Mouse (Mus musculus): ENCODE results near the gene Tbc1d17. TPM values are rescaled to one million over a fixed set of nuclear protein-coding genes. Genes with fewer than 3 reads are reported as not detected.

The Tbc1d17 gene
- polyA plus RNA-seq, 1 experiment from 2014 or later: 83.8 TPM

DNA sequence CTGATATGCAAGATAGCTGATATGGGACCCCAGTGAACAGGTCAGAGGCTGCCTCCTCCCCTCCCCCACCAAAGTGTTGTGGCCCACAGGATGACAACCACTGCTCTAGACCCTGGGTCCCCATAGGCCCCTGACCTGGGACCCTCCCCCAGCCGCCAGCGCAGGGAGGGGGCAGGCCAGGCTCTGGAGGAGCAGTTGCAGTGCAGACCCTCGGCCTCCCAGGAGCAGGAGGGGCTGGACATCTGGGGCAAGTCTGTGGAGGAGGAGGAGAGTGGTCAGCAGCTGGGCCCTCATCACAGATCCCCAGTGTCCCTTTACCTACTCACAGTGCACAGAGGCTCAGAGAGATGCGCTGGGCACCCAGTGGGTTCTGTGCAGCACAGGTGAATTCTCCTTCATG, 58.8 kb downstream of the Tbc1d17 start:
- WGBS: 65% methylated on average over 4 of the region's 4 CpGs
- Histone ChIP-seq H3K9me3 (peaks cover 3% of the 10 kb centered on the region; the same call in 1 of the 2 replicates), H3K9ac (no peak overlapping the region), H3K36me3 (replicated peaks) (no peaks in the 10 kb centered on the region), H3K27me3 (no peaks in the 10 kb centered on the region; the same call in 1 of the 2 replicates), H3K27ac (no peak overlapping the region), H3K4me1 (no peaks in the 10 kb centered on the region), H3K4me3 (replicated peaks) (no peak overlapping the region), H3K4me2 (no peak overlapping the region)
- no peak for ATAC-seq (ENCODE audit: low FRiP score)

DNA sequence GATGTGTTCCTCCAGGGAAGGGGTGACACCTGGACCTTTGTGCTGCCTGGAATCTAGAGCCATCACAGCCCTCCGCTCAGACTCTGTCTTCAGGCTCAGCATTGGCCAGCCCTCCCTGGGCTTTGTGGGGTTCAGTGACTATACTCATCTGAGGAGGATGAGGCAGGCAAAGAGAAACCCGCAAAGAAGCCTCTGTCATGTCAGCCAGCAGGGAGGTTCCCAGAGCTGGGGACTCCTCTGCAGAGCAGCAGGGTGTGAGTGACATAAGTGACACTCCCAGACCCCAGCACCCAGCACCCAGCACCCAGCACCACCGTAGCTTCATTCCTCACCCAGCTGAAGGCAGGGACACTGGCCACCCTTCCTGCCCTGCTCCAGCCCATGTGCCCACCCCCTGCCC, 59.3 kb downstream of the Tbc1d17 start:
- Histone ChIP-seq H3K36me3 (replicated peaks) (no peaks in the 10 kb centered on the region), H3K27ac (no peak overlapping the region), H3K9me3 (peaks cover 3% of the 10 kb centered on the region; the same call in 1 of the 2 replicates), H3K4me2 (no peak overlapping the region), H3K27me3 (no peaks in the 10 kb centered on the region; the same call in 1 of the 2 replicates), H3K4me1 (no peaks in the 10 kb centered on the region), H3K4me3 (replicated peaks) (no peak overlapping the region), H3K9ac (no peak overlapping the region)
- no peak for ATAC-seq (ENCODE audit: low FRiP score)
- WGBS: 78% methylated on average over 3 of the region's 3 CpGs

MicroRNAs encoded within 50 kb of the gene (microRNA counts, 519-probe panel; counts per million panel counts)
- not detected for microRNA mmu-miR-707

Small RNA genes lying within 50 kb of the gene (microRNA-seq; reads per million reads assigned to microRNA genes)
- gene Mir707: not detected

Other genes starting within 250 kb of the Tbc1d17 start
- 2.1 and 2.3 TPM in 2 replicates for gene Myh14, start 178.2 kb downstream of the Tbc1d17 start, polyA plus RNA-seq (2016; fragmentation: Nextera tagmentation; extraction: Ambion mirVana)
- not detected in 2 replicates for gene Izumo2, start 140.3 kb downstream of the Tbc1d17 start, polyA plus RNA-seq (2016; fragmentation: Nextera tagmentation; extraction: Ambion mirVana)
- gene Vrk3, start 100.7 kb downstream of the Tbc1d17 start, polyA plus RNA-seq (2016; fragmentation: Nextera tagmentation; extraction: Ambion mirVana): 39.1 and 42.0 TPM in 2 replicates
- gene Zfp473, start 98.0 kb downstream of the Tbc1d17 start, polyA plus RNA-seq (2016; fragmentation: Nextera tagmentation; extraction: Ambion mirVana): 2.3 and 2.4 TPM in 2 replicates
- 94.6 and 105 TPM in 2 replicates for gene Nup62, start 33.0 kb downstream of the Tbc1d17 start, polyA plus RNA-seq (2016; fragmentation: Nextera tagmentation; extraction: Ambion mirVana)
- 2.3 and 2.5 TPM in 2 replicates for gene Il4i1, start 32.7 kb downstream of the Tbc1d17 start, polyA plus RNA-seq (2016; fragmentation: Nextera tagmentation; extraction: Ambion mirVana)
- 6.9 and 7.1 TPM in 2 replicates for gene Atf5, start 32.4 kb downstream of the Tbc1d17 start, polyA plus RNA-seq (2016; fragmentation: Nextera tagmentation; extraction: Ambion mirVana)
- gene Akt1s1, start 88 bp downstream of the Tbc1d17 start, polyA plus RNA-seq (2016; fragmentation: Nextera tagmentation; extraction: Ambion mirVana): 95.2 and 96.0 TPM in 2 replicates
- 37.8 and 39.1 TPM in 2 replicates for gene Pnkp, start 8.1 kb upstream of the Tbc1d17 start, polyA plus RNA-seq (2016; fragmentation: Nextera tagmentation; extraction: Ambion mirVana)
- gene Ptov1, start 20.7 kb upstream of the Tbc1d17 start, polyA plus RNA-seq (2016; fragmentation: Nextera tagmentation; extraction: Ambion mirVana): 595 and 609 TPM in 2 replicates
- 172 and 178 TPM in 2 replicates for gene Med25, start 43.6 kb upstream of the Tbc1d17 start, polyA plus RNA-seq (2016; fragmentation: Nextera tagmentation; extraction: Ambion mirVana)
- gene Fuz, start 47.0 kb upstream of the Tbc1d17 start, polyA plus RNA-seq (2016; fragmentation: Nextera tagmentation; extraction: Ambion mirVana): 27.4 and 28.7 TPM in 2 replicates
- gene Ap2a1, start 80.4 kb upstream of the Tbc1d17 start, polyA plus RNA-seq (2016; fragmentation: Nextera tagmentation; extraction: Ambion mirVana): 85.8 and 94.4 TPM in 2 replicates
- gene Tsks, start 94.1 kb upstream of the Tbc1d17 start, polyA plus RNA-seq (2016; fragmentation: Nextera tagmentation; extraction: Ambion mirVana): 0.27 TPM in 1 of 2 replicates, not detected in the other
- gene Cpt1c, start 125.8 kb upstream of the Tbc1d17 start, polyA plus RNA-seq (2016; fragmentation: Nextera tagmentation; extraction: Ambion mirVana): 35.1 and 38.1 TPM in 2 replicates
- gene Prmt1, start 137.5 kb upstream of the Tbc1d17 start, polyA plus RNA-seq (2016; fragmentation: Nextera tagmentation; extraction: Ambion mirVana): 585 and 631 TPM in 2 replicates
- 72.4 and 73.0 TPM in 2 replicates for gene Irf3, start 148.6 kb upstream of the Tbc1d17 start, polyA plus RNA-seq (2016; fragmentation: Nextera tagmentation; extraction: Ambion mirVana)
- gene Bcl2l12, start 149.6 kb upstream of the Tbc1d17 start, polyA plus RNA-seq (2016; fragmentation: Nextera tagmentation; extraction: Ambion mirVana): 57.8 and 66.4 TPM in 2 replicates
- gene Scaf1, start 167.3 kb upstream of the Tbc1d17 start, polyA plus RNA-seq (2016; fragmentation: Nextera tagmentation; extraction: Ambion mirVana): 47.4 and 52.0 TPM in 2 replicates
- gene Rras, start 168.9 kb upstream of the Tbc1d17 start, polyA plus RNA-seq (2016; fragmentation: Nextera tagmentation; extraction: Ambion mirVana): 11.4 and 13.8 TPM in 2 replicates
- 13.1 and 13.6 TPM in 2 replicates for gene Prr12, start 203.8 kb upstream of the Tbc1d17 start, polyA plus RNA-seq (2016; fragmentation: Nextera tagmentation; extraction: Ambion mirVana)
- gene Nosip, start 213.3 kb upstream of the Tbc1d17 start, polyA plus RNA-seq (2016; fragmentation: Nextera tagmentation; extraction: Ambion mirVana): 53.7 and 54.4 TPM in 2 replicates
- 17.1 and 18.2 TPM in 2 replicates for gene Prrg2, start 213.6 kb upstream of the Tbc1d17 start, polyA plus RNA-seq (2016; fragmentation: Nextera tagmentation; extraction: Ambion mirVana)
- gene Rcn3, start 243.1 kb upstream of the Tbc1d17 start, polyA plus RNA-seq (2016; fragmentation: Nextera tagmentation; extraction: Ambion mirVana): 80.5 and 101 TPM in 2 replicates